Mouse (Mus musculus) 3134 (cell line): ENCODE measurements around the gene Qser1.
"Not testable (repeated sequence)": the region's sequence is repeated elsewhere in the genome, so short reads cannot be mapped to it uniquely, and the experiment has no call there.

ENCODE experiments used
- DNase-seq: peaks from one replicate; pipeline ENCODE4 v3.0.0-alpha.2; 2011; ENCODE audit warnings: low spot score; ENCODE audit not compliant: insufficient read length; ENCODE audit errors: extremely low read depth

The Qser1 gene

DNA sequence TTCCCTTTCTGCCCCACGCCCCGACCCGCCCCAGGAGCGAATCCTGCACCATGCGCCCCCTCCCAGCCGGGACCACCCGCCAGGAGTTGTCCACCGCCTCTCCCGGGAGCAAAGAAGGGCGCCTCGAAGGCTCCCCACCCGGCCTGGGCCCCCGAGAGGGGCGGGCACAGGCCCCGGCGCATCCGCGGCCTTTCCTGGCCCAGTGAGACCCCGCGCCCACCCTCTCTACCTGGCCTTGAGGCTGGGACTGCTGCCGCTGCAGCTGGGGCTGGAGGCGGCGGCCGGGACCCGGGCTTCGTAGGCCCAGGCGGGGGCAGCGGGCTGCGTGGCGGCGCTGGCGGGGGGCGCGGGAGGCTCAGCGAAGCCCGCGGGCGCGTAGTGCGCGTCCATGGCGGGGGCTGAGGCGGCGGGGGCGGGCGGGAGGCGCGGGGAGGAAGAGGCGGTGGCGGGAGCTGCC lies at the start of gene Qser1:
TSS of gene Qser1 (minus strand) at position 390 of the 457 bp plus-strand sequence.
- DNase-seq = no peak

GRCm38 (mm10) chr2:104864176-104864860 lies 47.8 kb upstream of the Qser1 start:
- DNase-seq = peak; percentile 41

DNA sequence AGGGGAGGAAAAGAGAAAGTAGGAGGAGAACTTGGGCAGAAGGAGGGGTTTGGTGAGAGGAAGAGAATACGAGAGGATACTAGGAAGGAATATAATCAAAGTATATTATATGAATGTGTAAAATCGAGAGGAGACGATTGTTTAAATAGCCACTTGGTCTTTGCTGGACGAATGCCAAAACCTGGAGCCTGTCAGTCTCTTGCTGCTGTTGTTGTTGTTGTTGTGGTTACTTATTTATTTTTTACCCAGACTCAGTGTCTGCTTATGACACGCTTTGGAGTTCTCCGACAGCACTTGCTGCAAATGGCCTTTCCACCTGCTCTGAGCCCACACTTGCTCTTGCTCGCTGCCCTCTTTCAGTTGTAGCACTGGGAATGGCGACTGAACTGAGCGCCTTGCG lies 43.9 kb upstream of the Qser1 start:
- no peak for DNase-seq

- peak; percentile 19 for DNase-seq
Observed at GRCm38 (mm10) chr2:104859060-104859459, 42.5 kb upstream of the Qser1 start.

DNA sequence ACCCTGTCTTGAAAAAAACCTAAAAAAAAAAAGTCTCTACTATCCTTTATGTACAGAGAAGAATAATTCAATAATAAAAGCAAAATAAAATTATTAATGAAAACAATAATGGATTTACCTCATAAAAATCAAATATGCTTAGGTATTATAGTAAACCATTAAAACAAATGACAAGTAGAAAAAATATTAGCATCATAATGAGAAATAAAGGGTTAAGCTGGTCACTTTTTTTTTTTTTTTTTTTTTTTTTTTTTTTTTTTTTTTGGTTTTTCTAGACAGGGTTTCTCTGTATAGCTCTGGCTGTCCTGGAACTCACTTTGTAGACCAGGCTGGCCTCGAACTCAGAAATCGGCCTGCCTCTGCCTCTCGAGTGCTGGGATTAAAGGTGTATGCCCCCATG lies 41.5 kb upstream of the Qser1 start:
- DNase-seq = not testable (repeated sequence)

DNA sequence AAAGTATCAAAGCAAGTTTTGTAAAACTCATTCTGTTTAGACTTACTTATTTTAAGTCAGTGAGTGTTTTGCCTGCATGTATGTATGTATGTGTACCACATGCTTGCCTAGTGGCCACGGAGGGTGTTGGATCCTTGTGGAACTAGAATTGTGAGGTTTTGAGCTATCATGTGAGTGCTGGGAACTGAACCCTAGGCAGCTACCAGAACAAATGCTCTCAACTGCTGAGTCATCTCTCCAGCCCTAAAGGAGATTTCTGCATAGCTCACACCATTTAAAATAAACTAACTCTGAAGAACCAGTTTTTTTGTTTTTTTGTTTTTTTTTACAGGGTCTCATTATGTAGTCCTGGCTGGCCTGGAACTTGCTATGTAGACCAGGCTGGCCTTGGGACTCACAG lies 39.7 kb upstream of the Qser1 start:
- DNase-seq = no peak

- peak; percentile 28 for DNase-seq
Observed at GRCm38 (mm10) chr2:104855732-104856131, 39.2 kb upstream of the Qser1 start.

DNA sequence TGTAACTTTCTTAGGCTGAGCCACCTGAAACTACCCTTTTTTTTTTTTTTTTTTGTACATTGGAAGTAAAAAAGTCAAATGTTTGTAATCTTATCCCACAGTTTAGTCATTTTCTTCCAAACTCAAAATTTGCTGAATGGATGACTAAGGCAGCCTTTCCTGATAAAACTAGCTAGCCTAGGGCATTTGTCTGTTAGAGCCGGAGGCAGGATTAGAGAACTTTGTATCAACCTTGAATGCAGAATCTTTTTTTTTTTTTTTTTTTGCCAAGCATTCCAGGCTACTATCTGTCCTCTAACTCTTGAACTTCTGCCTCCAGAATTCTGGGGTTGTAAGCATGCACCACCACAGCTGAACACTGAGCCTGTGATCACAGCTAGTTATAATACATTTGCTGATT lies 38.3 kb upstream of the Qser1 start:
- DNase-seq = no peak

DNA sequence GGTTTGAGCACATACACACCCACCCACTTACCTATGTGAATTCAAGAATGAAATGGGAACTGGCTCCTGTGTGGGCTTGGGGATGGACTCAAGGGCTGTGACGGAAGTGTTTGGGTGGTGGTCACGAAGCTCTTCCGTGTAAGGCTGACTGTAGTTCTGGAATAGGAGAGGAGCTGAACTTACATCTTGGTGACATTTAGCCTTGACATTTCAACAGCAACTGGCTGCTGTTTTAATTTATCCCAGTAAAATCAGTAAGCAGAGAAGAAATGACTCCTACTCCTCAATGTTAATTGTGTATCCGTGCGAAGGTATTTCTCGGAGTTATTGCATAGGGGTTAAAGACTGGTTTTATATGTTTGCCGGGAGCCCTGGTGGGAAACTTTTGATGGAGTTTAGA lies 36.0 kb upstream of the Qser1 start:
- DNase-seq = no peak

DNA sequence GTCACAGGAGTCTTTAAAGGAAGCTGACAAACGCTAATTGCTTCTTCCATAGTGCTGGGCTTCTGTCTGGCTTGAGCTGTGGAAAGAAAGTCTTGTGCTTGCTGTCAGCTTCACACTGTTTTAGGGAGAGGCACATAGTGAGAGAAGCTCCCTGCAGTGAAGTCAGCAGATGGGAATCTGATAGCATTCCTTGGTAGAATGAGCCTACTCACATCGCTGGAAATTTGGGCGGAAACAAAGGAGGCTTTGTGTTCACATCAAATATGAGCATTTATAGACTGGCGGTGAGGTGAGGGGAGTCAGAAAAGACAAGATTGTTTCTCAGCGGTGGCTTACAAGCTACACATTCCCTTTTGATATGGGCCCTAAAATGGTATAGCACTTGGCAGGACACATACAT lies 35.1 kb upstream of the Qser1 start:
- peak; percentile 43 for DNase-seq

DNA sequence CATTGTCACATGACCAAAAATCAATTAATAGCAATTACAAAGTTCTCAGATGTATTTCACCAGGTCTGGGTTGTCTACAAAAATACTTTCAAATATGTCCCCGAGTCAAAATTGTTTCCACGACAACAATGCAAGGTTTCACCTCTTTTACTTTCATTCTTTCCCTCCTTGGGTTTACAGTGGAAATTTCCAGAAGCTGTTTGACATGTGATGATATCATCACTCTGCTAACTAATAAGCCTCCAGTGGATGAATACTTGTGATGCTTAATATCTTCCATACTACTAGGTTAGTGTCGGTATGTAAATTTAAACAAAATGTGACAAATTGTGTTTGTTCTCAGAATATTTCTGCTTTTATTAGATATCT lies 33.4 kb upstream of the Qser1 start:
- DNase-seq = no peak

DNA sequence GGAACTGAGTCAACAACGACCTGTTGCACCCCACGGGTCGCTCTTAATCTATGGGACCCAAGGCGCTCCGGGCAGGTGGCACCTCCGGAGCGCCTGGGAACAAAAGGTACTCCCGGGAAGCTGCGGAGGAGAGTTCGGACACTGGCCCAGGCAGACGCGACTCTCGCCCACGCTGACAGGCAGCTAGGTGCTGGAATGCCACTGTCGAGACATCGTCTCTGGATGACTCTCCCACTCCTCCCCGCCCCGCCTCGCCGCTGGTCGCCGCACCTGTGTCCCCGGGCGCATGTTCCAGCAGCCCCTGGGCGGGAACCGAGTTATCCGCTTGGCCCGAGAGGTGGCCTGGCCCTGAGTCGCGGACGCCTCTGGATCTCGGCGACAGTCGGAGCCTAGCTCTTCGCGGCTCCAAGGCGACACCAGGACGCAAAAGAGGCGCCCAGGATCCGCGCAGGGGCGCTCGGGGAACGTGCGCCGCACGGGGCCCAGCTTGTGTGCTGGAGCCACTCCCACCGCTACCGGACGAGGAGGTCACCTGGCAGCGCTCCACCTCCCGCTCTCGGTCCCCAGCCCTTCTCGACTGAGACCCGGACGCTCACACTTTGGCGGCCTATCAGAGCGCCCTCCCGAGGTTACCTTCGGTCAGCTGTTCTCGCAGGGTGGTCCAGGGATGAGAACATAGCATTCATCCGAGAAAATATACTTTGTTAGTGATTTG lies 32.9 kb upstream of the Qser1 start, which contains the start of gene Prrg4:
TSS of gene Prrg4 (minus strand) at position 601 of the 715 bp plus-strand sequence.
- DNase-seq = peak; percentile 85

DNA sequence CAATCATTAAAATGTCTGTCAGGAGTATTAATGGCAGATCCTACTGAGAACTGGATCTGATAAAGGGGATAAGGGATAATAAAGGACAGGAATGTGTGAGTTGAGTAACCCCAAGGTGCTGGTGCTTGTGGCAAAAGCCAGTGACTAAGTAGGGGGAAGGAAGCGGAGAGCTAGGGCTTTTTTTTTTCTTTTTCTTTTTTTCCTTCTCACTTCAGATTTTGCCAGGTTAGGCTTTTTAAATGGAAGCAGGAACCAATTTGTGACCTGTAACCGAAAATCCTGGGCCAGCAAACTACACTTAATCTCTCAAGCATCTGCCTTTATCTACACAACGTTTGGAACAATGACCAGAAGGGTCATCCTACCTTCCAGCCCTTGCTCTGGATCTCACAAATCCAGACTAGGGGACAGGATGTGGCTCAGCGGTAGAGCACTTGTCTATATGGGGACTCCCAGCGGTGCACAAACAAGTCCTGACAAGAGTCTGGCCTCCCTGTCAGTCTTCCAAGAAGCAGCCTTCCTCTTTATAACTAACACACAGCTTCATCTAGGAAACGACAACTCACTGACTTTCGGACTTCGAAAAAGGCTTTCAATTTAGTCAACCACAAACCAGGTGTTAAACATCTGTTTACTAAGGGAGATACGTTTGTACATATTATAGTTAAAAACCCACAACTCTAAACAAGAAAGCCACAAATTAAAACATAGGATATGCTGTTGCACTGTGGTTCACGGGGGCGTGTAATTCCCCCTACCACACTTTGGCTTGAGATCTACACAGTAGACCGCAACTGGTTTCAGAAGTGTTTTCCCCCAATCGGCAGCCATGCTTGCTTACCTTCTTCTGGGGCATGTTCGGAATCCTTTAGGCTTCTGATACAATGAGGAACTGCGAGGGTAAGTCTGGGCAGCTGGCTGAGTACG lies 31.9 kb upstream of the Qser1 start:
- peak; percentile 22 for DNase-seq

GRCm38 (mm10) chr2:104847645-104848044 lies 31.1 kb upstream of the Qser1 start:
- peak; percentile 24 for DNase-seq

DNA sequence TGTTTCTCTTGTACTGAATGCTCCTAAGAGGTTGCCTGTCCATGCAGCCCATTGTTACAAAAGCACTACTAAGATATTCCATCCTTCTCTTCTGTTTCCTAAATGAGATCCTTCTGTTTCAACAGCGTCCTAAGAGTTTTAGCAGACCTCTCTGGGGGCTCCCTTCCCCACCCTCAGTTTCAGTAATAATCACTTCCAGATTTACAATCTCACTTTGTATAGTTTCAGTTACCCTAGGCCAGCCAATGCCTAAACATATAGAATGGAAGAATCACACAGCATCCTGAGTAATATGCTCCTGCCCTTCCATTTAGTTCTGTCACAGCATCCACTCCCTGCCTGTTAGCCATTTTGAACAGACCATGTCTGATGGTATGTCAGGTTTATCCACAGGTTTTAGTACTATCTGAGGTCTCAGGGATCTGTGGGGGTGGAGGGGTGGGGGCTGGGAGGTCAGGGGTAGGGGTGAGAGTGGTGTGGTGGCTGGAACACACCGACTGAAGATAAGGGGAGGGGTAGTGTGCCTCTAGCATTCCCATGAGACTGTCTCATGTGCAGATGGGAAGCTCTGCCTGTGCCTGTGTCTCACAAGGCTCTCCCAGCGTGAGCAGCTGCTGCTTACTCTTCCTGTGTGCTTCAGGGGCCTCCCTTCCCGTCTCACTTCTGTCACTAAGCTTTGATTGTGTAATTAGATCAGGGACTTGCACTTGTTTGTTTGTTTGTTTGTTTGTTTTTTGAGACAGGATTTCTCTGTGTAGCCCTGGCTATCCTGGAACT lies 30.3 kb upstream of the Qser1 start:
- DNase-seq = no peak

- DNase-seq = no peak
Observed at GRCm38 (mm10) chr2:104842559-104842958, 26.0 kb upstream of the Qser1 start.

DNA sequence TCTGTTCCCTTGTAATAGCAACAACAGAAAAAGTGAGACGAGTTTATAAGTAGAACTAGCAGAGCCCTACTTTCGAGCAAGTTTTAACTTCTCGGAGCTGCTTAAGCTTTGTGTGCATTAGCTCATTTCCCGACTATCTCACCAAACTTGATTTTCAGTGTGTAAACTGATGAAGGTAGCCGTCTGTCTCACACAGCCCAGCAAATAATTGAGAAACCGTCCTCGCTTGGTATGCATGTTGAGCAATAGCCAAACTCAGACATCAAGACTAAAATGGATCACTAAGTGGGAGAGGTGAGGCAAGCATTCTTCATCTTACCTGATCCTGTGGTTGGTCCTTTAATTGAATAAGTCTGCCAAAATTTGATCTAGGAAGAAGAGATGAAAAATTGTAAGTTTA lies 25.2 kb upstream of the Qser1 start:
- no peak for DNase-seq

DNA sequence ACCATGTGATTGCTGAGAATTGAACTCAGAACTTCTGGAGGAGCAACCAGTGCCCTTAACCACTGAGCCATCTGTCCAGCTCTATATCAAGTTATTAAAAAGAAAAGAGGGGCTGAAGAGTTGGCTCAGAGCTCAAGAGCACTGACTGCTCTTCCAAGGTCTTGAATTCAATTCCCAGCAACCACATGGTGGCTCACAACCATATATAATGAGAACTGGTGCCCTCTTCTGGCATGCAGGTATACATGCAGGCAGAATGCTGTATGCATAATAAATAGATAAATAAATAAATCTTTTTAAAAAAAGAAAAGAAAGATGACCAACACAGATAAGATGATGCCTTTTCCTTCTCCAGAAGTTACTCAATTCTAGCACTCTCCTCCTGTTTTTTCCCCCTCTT lies 24.4 kb upstream of the Qser1 start:
- no peak for DNase-seq

- DNase-seq = no peak
Observed at GRCm38 (mm10) chr2:104832486-104832885, 15.9 kb upstream of the Qser1 start.

DNA sequence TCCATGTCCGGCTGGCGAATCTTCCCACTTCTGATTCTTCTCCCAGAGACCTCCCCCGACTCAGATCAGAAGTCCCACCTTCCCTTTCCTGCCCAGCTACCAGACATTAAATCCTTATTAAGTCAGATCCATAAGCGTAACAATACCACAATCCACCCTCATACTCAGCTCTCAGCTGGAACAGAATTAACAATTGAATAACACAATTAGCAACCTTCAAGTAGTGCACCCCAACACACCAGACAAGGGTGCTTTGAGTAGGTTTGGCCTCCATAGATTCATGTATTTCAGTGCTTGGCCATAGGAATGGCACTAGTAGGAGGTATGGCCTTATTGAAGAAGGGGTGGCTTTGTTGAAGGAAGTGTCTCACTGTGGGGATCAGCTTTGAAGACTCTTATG lies 9.6 kb upstream of the Qser1 start:
- no peak for DNase-seq
